Mouse (Mus musculus) stomach, embryonic 15.5 days (tissue): ENCODE measurements around the gene Kdelr3. TPM values are rescaled to one million over a fixed set of nuclear protein-coding genes. Genes with fewer than 3 reads are reported as not detected.
A peak's percentile ranks its signal among the peaks of the same experiment; 100 is the strongest.

Experiments used
- ATAC-seq: fragments of 200-750 bp; cut with Nextera tagmentation; 2 replicates; pipeline ENCODE4 v1.8.0; 2017; ENCODE audit warnings: low read depth, moderate number of reproducible peaks, moderate TSS enrichment; ENCODE audit not compliant: insufficient read depth, low FRiP score
- H3K27ac ChIP-seq: fragments of 300-500 bp; sonication (generic); 2 replicates; pipeline ENCODE4 v1.5.1; 2015; ENCODE audit warnings: mild to moderate bottlenecking, inconsistent platforms
- H3K27me3 ChIP-seq: fragments of 300-500 bp; sonication (generic); replicated peaks from 2 replicates; pipeline ENCODE4 v1.6.1; 2015; ENCODE audit warnings: inconsistent platforms
- H3K36me3 ChIP-seq: fragments of 300-500 bp; sonication (generic); 2 replicates; pipeline ENCODE4 v1.6.1; 2015; ENCODE audit warnings: inconsistent platforms
- H3K4me1 ChIP-seq: fragments of 300-500 bp; sonication (generic); 2 replicates; pipeline ENCODE4 v1.6.1; 2015; ENCODE audit warnings: inconsistent platforms
- H3K4me2 ChIP-seq: fragments of 300-500 bp; sonication (generic); 2 replicates; pipeline ENCODE4 v1.6.1; 2015; ENCODE audit warnings: mild to moderate bottlenecking, inconsistent platforms
- H3K4me3 ChIP-seq: fragments of 300-500 bp; sonication (generic); replicated peaks from 2 replicates; pipeline ENCODE4 v1.5.1; 2015; ENCODE audit warnings: inconsistent platforms
- H3K9ac ChIP-seq: fragments of 300-500 bp; sonication (generic); 2 replicates; pipeline ENCODE4 v1.6.1; 2015; ENCODE audit warnings: inconsistent platforms
- H3K9me3 ChIP-seq: fragments of 300-500 bp; sonication (generic); 2 replicates; pipeline ENCODE4 v1.6.1; 2016; ENCODE audit warnings: inconsistent platforms
- WGBS: fragments of 180-500 bp; shearing (Covaris S2); methylation state at CpG from one replicate; pipeline ENCODE4 v1.1.7; 2015; 5-methylcytosine and 5-hydroxymethylcytosine counted together
- polyA plus RNA-seq: library from polyadenylated mRNA; unstranded; fragments of >200 nt; fragmentation: Nextera tagmentation; extraction: Ambion mirVana; gene quantifications from 2 replicates; pipeline ENCODE4 v1.2.1, GENCODE M21; 2015

The Kdelr3 gene
- polyA plus RNA-seq, 1 experiment from 2014 or later: 98.2 TPM

DNA sequence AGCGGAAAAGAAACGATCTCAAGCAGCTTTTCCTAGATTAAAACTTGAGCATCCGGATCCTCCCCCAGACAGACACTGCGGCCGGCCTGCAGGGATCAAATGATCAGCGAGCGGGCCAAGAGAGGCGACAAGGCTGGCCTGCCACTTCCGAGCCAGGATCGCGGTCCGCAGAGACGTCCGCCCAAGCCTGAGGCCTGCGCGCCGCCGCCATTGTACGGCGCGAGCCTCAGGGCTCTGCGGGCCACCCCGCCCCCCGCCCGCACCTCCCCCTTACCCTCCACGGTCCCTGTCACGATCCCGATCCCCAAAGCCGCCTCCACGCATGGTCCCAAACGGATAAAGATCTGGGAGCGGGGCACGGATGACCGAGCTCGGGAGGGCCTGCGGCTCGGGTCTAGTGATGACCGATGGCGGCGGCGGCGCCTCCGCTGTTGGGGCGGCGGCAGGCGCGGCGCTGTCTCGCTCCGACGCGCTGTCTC is 29.7 kb downstream of the Kdelr3 start:
- peaks cover 9% of the 10 kb centered on the region; the same call in 1 of the 2 replicates for H3K4me1 ChIP-seq
- WGBS: under 1% methylated on average over 46 of the region's 52 CpGs

DNA sequence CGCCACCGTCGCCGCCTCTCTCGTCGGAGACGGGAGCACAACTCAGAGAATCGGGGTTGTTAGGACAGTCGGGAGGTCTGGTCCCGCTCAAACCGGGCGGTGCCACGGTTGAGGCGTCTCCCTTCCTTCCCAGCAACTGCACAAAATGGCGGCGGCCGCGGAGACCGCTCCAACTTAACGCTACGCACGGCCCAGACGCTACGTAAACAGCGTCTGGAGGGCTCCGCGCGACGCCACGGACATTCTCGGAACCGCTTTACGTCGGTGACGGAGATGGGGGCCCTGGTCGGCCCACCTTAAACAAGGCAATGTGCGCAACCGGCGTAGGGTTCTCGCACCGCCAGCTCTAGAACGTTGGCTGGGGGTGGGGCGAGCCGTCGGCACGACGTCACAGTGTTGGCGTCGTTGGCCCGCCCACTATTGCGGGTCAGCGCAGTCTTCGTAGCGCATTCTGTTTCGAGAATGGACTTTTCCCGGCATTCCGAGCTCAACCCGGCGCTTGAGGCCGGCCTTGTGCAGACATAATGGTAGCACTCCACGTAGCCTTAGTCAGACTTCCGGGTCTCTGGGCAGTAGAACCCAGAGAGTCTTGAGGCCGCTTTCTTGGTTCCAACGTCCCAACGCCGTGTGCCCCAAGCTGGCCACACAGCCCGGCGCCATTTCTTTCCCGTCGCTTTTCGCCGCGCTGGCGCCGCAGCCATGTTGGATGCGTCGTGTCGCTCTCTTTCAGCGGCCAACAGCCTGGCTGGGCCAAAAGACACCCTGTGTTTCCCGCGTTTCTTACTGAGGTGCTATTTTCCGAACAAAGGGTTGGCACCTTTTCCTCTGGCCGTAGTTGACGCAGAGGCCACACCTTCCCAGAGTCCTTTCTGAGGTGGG is 30.4 kb downstream of the Kdelr3 start, which contains the start of gene Ddx17:
TSS of gene Ddx17 (minus strand) at position 332 of the 879 bp plus-strand sequence.
- WGBS: 2% methylated on average over 84 of the region's 84 CpGs
- peak within 1 kb of the TSS; percentile 97 for H3K27ac ChIP-seq
- ATAC-seq: peak; percentile 97
- peaks cover 20% of the 10 kb centered on the region for H3K36me3 ChIP-seq
- H3K9me3 ChIP-seq: no peaks in the 10 kb centered on the region
- H3K4me3 ChIP-seq: peak within 1 kb of the TSS; percentile 69
- peaks cover 9% of the 10 kb centered on the region; the same call in 1 of the 2 replicates for H3K4me1 ChIP-seq
- H3K9ac ChIP-seq: peak within 1 kb of the TSS; percentile 91
- H3K27me3 ChIP-seq: no peaks in the 10 kb centered on the region
- peak within 1 kb of the TSS; percentile 69 for H3K4me2 ChIP-seq

More for the DNA sequence above, 29.7 kb downstream of the Kdelr3 start:
- Histone ChIP-seq H3K9ac (peak overlapping the region; percentile 91), H3K4me3 (peak overlapping the region; percentile 69), H3K36me3 (peaks cover 24% of the 10 kb centered on the region), H3K4me2 (peak overlapping the region; percentile 69), H3K9me3 (no peaks in the 10 kb centered on the region), H3K27me3 (no peaks in the 10 kb centered on the region), H3K27ac (peak overlapping the region; percentile 97)
- peak; percentile 60 for ATAC-seq

DNA sequence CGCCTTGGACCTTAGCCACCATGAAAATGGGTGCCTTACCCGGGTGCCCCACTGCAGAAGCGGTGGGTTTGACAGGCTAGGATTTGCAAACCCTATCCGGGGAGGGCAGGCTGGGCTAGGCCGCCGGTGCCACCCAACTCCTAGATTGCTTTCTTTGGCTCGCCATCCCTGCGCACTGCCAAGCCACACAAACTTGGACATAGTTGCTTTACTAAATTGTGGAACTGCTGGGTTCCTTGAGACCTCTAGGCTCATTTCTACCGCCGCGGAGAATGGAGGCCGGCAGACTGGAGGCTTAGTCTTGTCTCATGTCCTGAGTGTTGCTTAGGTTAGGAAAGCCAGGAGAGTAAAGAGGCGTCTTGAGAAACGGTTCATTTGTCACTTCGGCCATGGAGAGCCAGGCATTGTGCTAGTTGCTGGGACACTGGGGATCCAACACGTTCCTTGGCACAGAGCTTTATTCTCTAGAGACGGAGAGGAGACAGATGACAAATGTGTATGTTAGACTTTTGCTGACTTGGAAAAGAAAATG is 31.1 kb downstream of the Kdelr3 start:
- 80% methylated on average over 17 of the region's 17 CpGs for WGBS

GRCm38 (mm10) chr15:79548226-79548625 is 32.0 kb downstream of the Kdelr3 start:
- Histone ChIP-seq H3K4me3 (no peak overlapping the region), H3K36me3 (peaks cover 6% of the 10 kb centered on the region), H3K27me3 (no peaks in the 10 kb centered on the region), H3K9ac (no peak overlapping the region), H3K4me1 (peaks cover 9% of the 10 kb centered on the region; the same call in 1 of the 2 replicates), H3K27ac (no peak overlapping the region), H3K4me2 (no peak overlapping the region), H3K9me3 (no peaks in the 10 kb centered on the region)
- no peak for ATAC-seq
- WGBS: 90% methylated on average over 2 of the region's 2 CpGs

More for the DNA sequence above, 31.1 kb downstream of the Kdelr3 start:
- no peak for ATAC-seq
- H3K4me1 ChIP-seq: peaks cover 9% of the 10 kb centered on the region; the same call in 1 of the 2 replicates
- peak overlapping the region; percentile 66 for H3K4me2 ChIP-seq
- H3K27ac ChIP-seq: peak overlapping the region; percentile 97
- H3K27me3 ChIP-seq: no peaks in the 10 kb centered on the region
- H3K4me3 ChIP-seq: peak overlapping the region; percentile 69
- peaks cover 15% of the 10 kb centered on the region for H3K36me3 ChIP-seq
- H3K9ac ChIP-seq: no peak overlapping the region
- H3K9me3 ChIP-seq: no peaks in the 10 kb centered on the region

DNA sequence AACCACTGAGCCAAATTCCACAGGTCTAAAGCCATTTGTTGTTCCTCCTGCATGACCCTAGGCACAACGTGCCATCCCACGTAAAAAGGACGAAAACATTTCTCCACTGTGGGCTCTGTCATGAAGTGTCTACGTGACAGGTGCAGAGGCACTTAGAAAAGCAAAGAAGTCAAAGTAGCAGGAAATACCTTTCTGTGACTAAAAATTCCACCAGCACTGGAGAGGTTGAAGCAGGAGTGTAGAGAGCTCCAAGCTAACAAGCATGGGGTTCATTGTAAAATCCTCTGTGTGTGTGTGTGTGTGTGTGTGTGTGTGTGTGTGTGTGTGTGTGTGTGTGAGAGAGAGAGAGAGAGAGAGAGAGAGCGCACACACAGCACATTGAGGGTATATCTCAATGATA is 36.4 kb downstream of the Kdelr3 start:
- Histone ChIP-seq H3K27ac (no peak overlapping the region), H3K27me3 (no peaks in the 10 kb centered on the region), H3K4me2 (no peak overlapping the region), H3K4me1 (no peaks in the 10 kb centered on the region), H3K9me3 (no peaks in the 10 kb centered on the region), H3K36me3 (no peaks in the 10 kb centered on the region), H3K9ac (no peak overlapping the region), H3K4me3 (no peak overlapping the region)
- 72% methylated on average over 5 of the region's 5 CpGs for WGBS
- no peak for ATAC-seq

DNA sequence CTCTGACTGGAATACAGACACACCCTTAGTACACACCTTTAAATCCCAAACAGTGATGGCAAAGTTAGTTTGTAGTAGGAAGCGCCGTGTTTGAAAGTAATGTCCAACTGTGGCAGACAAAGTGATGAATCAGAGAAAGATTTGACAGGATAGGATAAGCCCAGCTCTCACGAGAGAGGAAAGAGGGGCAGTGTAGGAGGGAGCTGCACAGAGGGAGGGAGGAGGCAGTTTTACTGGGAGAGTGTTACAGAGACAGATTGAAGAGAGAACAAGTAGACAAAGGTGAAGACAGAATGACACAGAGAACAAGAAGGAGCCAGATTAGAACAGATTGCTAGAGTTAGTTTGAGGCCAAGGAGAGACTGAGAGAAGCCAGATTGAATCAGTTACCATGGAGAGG is 43.4 kb downstream of the Kdelr3 start:
- H3K27ac ChIP-seq: no peak overlapping the region
- no peak overlapping the region for H3K4me2 ChIP-seq
- WGBS: 40% methylated on average over 3 of the region's 3 CpGs
- no peak overlapping the region for H3K4me3 ChIP-seq
- no peaks in the 10 kb centered on the region for H3K27me3 ChIP-seq
- no peak for ATAC-seq
- no peaks in the 10 kb centered on the region for H3K36me3 ChIP-seq
- H3K4me1 ChIP-seq: no peaks in the 10 kb centered on the region
- H3K9ac ChIP-seq: no peak overlapping the region
- no peaks in the 10 kb centered on the region for H3K9me3 ChIP-seq

GRCm38 (mm10) chr15:79562417-79562816 is 46.2 kb downstream of the Kdelr3 start:
- Histone ChIP-seq H3K36me3 (no peaks in the 10 kb centered on the region), H3K27ac (peak overlapping the region; percentile 16; the same call in 1 of the 2 replicates), H3K9me3 (no peaks in the 10 kb centered on the region), H3K9ac (no peak overlapping the region), H3K4me1 (no peaks in the 10 kb centered on the region), H3K27me3 (no peaks in the 10 kb centered on the region), H3K4me2 (no peak overlapping the region), H3K4me3 (no peak overlapping the region)
- no peak for ATAC-seq
- WGBS: 61% methylated on average over 9 of the region's 9 CpGs

- H3K9ac ChIP-seq: no peak overlapping the region
- H3K9me3 ChIP-seq: no peaks in the 10 kb centered on the region
- H3K4me3 ChIP-seq: no peak overlapping the region
- H3K27ac ChIP-seq: no peak overlapping the region
- H3K4me2 ChIP-seq: no peak overlapping the region
- no peaks in the 10 kb centered on the region for H3K36me3 ChIP-seq
- no peaks in the 10 kb centered on the region for H3K27me3 ChIP-seq
- WGBS: 68% methylated on average over 1 of the region's 1 CpGs
- H3K4me1 ChIP-seq: no peaks in the 10 kb centered on the region
- ATAC-seq: no peak
These were observed 59.5 kb downstream of the Kdelr3 start for GRCm38 (mm10) chr15:79575543-79576222.

- no peaks in the 10 kb centered on the region for H3K4me1 ChIP-seq
- no peaks in the 10 kb centered on the region for H3K9me3 ChIP-seq
- H3K9ac ChIP-seq: no peak overlapping the region
- H3K36me3 ChIP-seq: no peaks in the 10 kb centered on the region
- H3K4me2 ChIP-seq: no peak overlapping the region
- WGBS: 89% methylated on average over 2 of the region's 2 CpGs
- no peaks in the 10 kb centered on the region for H3K27me3 ChIP-seq
- no peak overlapping the region for H3K27ac ChIP-seq
- ATAC-seq: no peak
- H3K4me3 ChIP-seq: no peak overlapping the region
These were observed 60.7 kb downstream of the Kdelr3 start for GRCm38 (mm10) chr15:79576947-79577346.
